Mouse (Mus musculus) neural tube, embryonic 15.5 days (tissue): ENCODE results near the gene Popdc3. TPM values are rescaled to one million over a fixed set of nuclear protein-coding genes. Genes with fewer than 3 reads are reported as not detected.
A peak's percentile ranks its signal among the peaks of the same experiment; 100 is the strongest.
"Not testable (repeated sequence)": the region's sequence is repeated elsewhere in the genome, so short reads cannot be mapped to it uniquely, and the experiment has no call there.

Experiments used
- ATAC-seq: fragments of 200-750 bp; cut with Nextera tagmentation; 2 replicates; pipeline ENCODE4 v1.8.0; 2017; ENCODE audit warnings: mild to moderate bottlenecking, moderate TSS enrichment, moderate library complexity; ENCODE audit not compliant: low FRiP score
- H3K27ac ChIP-seq: fragments of 300-500 bp; sonication (generic); replicated peaks from 2 replicates; pipeline ENCODE4 v1.5.1; 2015; ENCODE audit warnings: mild to moderate bottlenecking, inconsistent platforms
- H3K27me3 ChIP-seq: fragments of 300-500 bp; sonication (generic); replicated peaks from 2 replicates; pipeline ENCODE4 v1.6.1; 2015; ENCODE audit warnings: inconsistent platforms
- H3K36me3 ChIP-seq: fragments of 300-500 bp; sonication (generic); 2 replicates; pipeline ENCODE4 v1.6.1; 2015; ENCODE audit warnings: inconsistent platforms
- H3K4me1 ChIP-seq: fragments of 300-500 bp; sonication (generic); 2 replicates; pipeline ENCODE4 v1.6.1; 2015; ENCODE audit warnings: inconsistent platforms
- H3K4me2 ChIP-seq: fragments of 300-500 bp; sonication (generic); 2 replicates; pipeline ENCODE4 v1.6.1; 2015; ENCODE audit warnings: inconsistent platforms, mild to moderate bottlenecking, moderate library complexity
- H3K4me3 ChIP-seq: fragments of 300-500 bp; sonication (generic); replicated peaks from 2 replicates; pipeline ENCODE4 v1.5.1; 2015; ENCODE audit warnings: mild to moderate bottlenecking, inconsistent platforms
- H3K9ac ChIP-seq: fragments of 300-500 bp; sonication (generic); replicated peaks from 2 replicates; pipeline ENCODE4 v1.6.1; 2015; ENCODE audit warnings: mild to moderate bottlenecking, inconsistent platforms
- H3K9me3 ChIP-seq: fragments of 300-500 bp; sonication (generic); replicated peaks from 2 replicates; pipeline ENCODE4 v1.6.1; 2016; ENCODE audit warnings: inconsistent platforms
- WGBS: fragments of 180-500 bp; shearing (Covaris S2); methylation state at CpG from one replicate; pipeline ENCODE4 v1.1.7; 2015; ENCODE audit warnings: mixed read lengths; 5-methylcytosine and 5-hydroxymethylcytosine counted together
- polyA plus RNA-seq: library from polyadenylated mRNA; unstranded; fragments of >200 nt; fragmentation: Nextera tagmentation; extraction: Ambion mirVana; gene quantifications from 2 replicates; pipeline ENCODE4 v1.2.1, GENCODE M21; 2015

Gene Popdc3
- polyA plus RNA-seq, result 2.9 and 3.8 TPM in 2 replicates

DNA sequence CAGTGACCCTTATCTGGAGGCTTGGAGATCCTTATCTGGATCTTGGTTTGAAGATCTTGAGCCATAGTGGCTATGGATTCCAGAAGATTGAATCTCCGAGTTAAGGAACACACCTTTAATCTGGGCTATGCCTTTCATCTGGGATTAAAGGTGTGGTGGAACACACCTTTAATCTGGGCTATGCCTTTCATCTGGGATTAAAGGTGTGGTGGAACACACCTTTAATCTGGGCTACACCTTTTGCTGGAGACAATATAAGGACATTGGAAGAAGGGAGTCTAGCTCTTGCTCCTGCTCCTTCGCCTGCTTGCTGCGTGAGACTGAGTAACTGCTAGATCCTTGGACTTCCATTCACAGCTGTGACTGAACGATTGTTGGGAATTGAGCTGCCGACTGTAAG, at the start of gene Popdc3:
Gene Popdc3 (plus strand): TSS at position 301 of the 400 bp plus-strand sequence.
- not testable (repeated sequence) for ATAC-seq, H3K4me2 ChIP-seq, H3K27me3 ChIP-seq, H3K36me3 ChIP-seq, H3K4me3 ChIP-seq, H3K9ac ChIP-seq, H3K9me3 ChIP-seq, H3K27ac ChIP-seq, H3K4me1 ChIP-seq
- 87% methylated on average over 2 of the region's 5 CpGs for WGBS

DNA sequence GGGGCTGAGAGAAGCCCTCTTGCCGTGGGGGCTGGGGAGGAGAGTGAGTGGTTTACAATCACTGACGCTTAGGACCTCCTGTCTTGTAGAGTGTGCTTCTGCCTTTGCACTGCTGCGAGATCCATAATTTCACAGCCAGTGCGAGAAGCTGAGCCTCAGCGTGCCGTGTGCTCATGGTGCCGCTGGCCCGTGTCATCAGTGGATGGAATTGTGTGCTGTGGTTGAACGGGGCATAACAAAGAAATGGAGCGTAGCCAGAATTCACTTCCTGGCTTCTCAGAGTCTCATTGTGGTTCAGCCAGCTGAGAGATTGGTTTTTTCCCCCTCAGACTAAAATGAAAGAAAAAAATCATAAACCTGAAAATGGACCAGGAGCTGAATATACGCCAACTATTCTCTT, 48.8 kb upstream of the Popdc3 start:
- 30% methylated on average over 11 of the region's 11 CpGs for WGBS

DNA sequence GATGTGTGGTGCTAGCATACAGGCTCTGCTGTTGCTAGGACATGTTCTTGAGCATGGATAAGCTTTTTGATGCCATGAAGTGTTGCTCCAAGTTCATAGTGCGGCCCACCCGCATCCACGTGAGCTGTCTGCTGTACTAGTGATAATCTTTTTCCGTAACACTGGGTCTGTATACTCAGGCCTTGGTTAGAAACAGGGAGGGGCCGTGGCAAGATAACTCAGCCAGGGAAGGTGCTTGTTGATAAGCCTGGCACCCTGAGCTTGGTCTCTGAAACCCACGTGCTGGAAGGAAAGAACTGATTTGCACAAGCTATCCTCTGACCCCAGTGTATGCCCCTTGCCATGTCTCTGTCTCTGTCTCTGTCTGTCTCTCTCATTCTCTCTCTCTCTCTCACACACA, 47.9 kb upstream of the Popdc3 start:
- Histone ChIP-seq H3K9ac (no peak overlapping the region), H3K4me2 (no peak overlapping the region), H3K27me3 (no peaks in the 10 kb centered on the region), H3K36me3 (peaks cover 14% of the 10 kb centered on the region), H3K4me3 (no peak overlapping the region), H3K9me3 (no peaks in the 10 kb centered on the region), H3K27ac (no peak overlapping the region; the same call in 1 of the 2 replicates), H3K4me1 (peaks cover 12% of the 10 kb centered on the region)
- 92% methylated on average over 6 of the region's 6 CpGs for WGBS
- ATAC-seq, result no peak

More for the DNA sequence above, 48.8 kb upstream of the Popdc3 start:
- Histone ChIP-seq H3K9me3 (no peaks in the 10 kb centered on the region), H3K36me3 (peaks cover 16% of the 10 kb centered on the region), H3K27ac (peak overlapping the region; percentile 29), H3K4me3 (no peak overlapping the region), H3K4me2 (peak overlapping the region; percentile 24), H3K9ac (no peak overlapping the region), H3K27me3 (no peaks in the 10 kb centered on the region), H3K4me1 (peaks cover 12% of the 10 kb centered on the region)
- ATAC-seq, result peak; percentile 59; the same call in 1 of the 2 replicates

DNA sequence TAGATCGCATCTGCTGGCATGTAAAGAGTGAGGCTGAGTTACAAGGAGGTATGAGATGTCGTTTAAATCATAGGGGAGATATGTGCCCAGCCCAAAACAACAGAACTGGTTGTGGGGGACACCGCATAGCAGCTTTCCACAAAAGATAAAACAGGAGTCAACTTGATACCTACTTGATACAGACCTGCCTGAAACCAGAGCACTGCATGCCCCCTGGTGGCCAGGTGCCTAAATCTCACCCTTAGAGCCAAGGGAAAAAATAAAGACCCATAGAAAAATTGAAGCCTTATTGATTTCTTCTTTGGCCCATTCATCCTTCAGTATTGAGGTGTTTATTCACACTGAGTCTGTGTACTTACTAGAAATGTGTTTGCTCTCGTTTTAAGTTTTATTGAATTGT, 45.5 kb upstream of the Popdc3 start:
- WGBS, result 75% methylated on average over 4 of the region's 4 CpGs
- no peak for ATAC-seq
- no peak overlapping the region for H3K27ac ChIP-seq

DNA sequence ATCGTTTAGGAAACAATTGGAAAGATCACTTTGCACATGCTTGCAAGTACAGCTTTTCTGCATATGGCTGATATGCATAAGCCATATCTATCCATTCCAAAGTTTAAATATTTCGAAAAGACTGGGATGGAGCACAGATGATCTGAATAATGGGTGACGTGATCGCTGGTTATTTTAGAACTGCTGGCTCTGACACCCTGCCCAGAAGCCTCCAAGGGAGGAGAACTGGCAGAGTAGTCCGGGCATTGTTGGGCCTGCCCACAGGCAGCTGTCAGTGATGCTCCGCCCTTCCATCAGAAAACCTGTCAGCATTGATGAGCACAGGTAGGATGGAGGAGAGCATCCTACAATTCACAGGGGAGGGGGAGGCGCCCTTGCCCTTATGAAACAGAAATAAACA, 41.1 kb upstream of the Popdc3 start:
- peaks cover 17% of the 10 kb centered on the region for H3K4me1 ChIP-seq
- H3K27me3 ChIP-seq, result no peaks in the 10 kb centered on the region
- no peaks in the 10 kb centered on the region for H3K9me3 ChIP-seq
- H3K27ac ChIP-seq, result no peak overlapping the region
- no peak for ATAC-seq
- no peak overlapping the region for H3K9ac ChIP-seq
- WGBS, result 92% methylated on average over 7 of the region's 7 CpGs
- H3K4me2 ChIP-seq, result no peak overlapping the region
- H3K4me3 ChIP-seq, result no peak overlapping the region
- H3K36me3 ChIP-seq, result 0 out of 2 replicates have a peak, but pooled peaks cover 3% of the 10 kb centered on the region

More for the DNA sequence above, 45.5 kb upstream of the Popdc3 start:
- Histone ChIP-seq H3K4me3 (no peak overlapping the region), H3K9ac (no peak overlapping the region), H3K36me3 (0 out of 2 replicates have a peak, but pooled peaks cover 3% of the 10 kb centered on the region), H3K9me3 (no peaks in the 10 kb centered on the region), H3K27me3 (no peaks in the 10 kb centered on the region), H3K4me2 (no peak overlapping the region), H3K4me1 (peaks cover 12% of the 10 kb centered on the region)

DNA sequence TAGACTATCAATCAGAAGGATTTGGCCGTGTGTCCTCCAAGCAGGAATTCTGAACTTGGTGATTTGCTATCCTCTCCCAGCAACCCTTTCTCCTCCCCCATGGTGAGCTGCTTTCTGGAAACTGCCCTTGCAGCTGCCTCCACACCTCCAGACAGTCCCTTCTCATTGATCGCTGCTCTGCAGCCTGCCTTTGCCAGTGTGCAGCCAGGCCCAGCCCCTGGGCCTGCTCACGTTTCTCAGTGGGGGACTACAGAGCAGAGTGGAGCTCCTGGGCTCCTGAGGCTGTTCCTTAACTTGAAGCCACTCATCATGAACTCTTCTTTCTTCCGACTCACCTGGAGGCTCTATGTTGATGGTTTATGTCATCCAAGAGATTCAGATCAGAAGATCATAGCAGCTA, 38.0 kb upstream of the Popdc3 start:
- WGBS, result 41% methylated on average over 4 of the region's 4 CpGs
- ATAC-seq, result no peak

DNA sequence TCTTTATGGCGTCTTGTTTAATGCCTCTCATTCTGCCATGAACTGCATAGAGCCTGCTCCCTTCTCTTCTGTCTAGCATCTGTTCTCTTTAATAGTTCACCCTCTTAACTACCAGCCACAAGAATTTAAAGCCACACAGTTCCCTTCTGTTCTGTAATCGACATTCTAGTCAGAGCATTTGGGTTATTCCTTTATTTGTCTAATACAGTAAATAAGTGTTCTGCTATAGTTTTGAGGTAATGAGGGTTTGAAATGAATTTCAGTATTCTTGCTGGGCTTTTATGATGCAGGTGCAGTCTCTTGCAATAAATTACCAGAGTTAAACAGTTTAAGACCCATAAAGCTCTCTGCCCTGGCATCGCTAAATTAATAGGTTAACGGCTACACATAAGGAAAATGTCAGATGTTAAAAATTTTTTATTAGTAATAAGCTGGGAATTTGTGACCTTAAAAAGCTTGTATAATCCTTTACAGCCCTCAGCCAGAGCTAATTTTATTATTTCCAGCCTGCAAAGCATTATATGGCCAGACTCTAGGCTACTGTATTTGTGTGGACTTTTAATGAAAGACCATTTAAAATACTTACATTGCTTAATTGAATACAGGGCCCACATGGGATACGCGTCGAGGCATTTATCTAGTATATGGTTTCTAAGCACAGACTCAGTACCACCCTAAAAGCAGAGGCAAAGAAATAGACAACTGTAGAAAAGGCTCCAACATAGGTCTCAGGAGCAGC, 37.3 kb upstream of the Popdc3 start:
- Histone ChIP-seq H3K4me1 (peaks cover 17% of the 10 kb centered on the region), H3K27me3 (no peaks in the 10 kb centered on the region), H3K4me2 (no peak overlapping the region), H3K9me3 (no peaks in the 10 kb centered on the region), H3K9ac (no peak overlapping the region), H3K36me3 (no peaks in the 10 kb centered on the region), H3K4me3 (no peak overlapping the region), H3K27ac (no peak overlapping the region)
- peak; percentile 30; the same call in 1 of the 2 replicates for ATAC-seq
- WGBS, result 36% methylated on average over 7 of the region's 7 CpGs

More for the DNA sequence above, 38.0 kb upstream of the Popdc3 start:
- no peaks in the 10 kb centered on the region for H3K9me3 ChIP-seq
- no peak overlapping the region for H3K4me2 ChIP-seq
- no peak overlapping the region for H3K9ac ChIP-seq
- 0 out of 2 replicates have a peak, but pooled peaks cover 3% of the 10 kb centered on the region for H3K36me3 ChIP-seq
- H3K4me1 ChIP-seq, result peaks cover 17% of the 10 kb centered on the region
- no peaks in the 10 kb centered on the region for H3K27me3 ChIP-seq
- 0 out of 2 replicates have a peak overlapping the region, but pooled peaks have one; percentile 51 for H3K27ac ChIP-seq
- no peak overlapping the region for H3K4me3 ChIP-seq

DNA sequence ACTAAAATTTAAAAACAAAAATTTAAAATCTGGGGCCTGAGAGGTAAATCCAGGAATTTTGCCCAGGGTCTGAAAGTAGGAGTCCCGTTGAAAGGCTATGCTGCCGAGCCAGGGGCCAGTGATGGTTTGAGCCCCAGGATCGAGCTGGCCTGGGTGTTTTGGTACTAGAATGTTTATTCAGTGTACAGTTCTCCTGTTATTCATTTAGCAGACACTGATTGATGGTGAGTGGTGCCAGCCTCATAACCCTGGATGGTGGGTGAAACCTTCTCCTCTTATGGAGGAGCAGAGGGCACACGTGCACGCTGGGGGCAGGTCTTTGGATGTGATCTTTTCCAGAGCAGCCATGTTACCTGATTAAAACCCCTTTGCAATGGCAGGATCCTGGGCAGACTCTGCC, 35.5 kb upstream of the Popdc3 start:
- Histone ChIP-seq H3K4me2 (no peak overlapping the region), H3K27me3 (no peaks in the 10 kb centered on the region), H3K4me1 (peaks cover 25% of the 10 kb centered on the region), H3K9me3 (no peaks in the 10 kb centered on the region), H3K36me3 (no peaks in the 10 kb centered on the region), H3K9ac (no peak overlapping the region), H3K4me3 (no peak overlapping the region), H3K27ac (no peak overlapping the region)
- no peak for ATAC-seq
- WGBS, result 90% methylated on average over 5 of the region's 5 CpGs

DNA sequence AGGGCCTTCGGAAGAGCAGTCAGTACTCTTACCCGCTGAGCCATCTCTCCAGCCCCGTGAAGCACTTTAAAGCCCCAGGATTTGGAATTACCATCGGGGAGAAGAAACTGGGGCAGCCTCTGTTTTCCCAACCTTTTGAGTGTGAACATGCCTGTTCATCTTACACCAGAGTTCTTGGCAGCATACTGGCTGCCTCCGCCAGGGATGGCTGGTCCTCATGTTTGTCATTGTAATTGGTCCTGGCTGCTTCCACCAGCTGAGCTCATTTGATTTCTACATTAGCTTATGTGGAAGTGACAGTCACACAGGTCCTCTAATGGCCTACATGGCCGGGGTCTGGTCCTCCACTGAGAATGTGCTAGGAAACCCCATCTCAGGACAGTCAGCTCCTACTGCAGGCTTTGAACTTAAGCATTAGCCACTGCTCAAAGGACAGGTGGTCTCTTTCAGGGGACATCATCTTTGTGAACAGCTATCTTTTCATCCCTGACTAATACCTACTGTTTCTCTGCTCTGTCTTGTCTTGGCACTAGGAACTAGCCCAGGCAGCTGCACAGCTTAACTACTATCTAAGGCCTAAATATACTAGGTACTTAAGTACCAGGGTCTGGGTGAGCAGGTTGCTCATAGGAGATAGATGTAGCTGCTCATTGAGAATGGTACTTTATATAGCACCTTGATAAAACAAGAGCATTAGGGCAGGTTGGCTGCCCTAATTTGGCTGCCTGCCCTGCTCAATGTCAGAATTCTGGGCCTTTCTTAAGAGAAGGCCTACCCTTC, 33.7 kb upstream of the Popdc3 start:
- no peaks in the 10 kb centered on the region for H3K27me3 ChIP-seq
- H3K4me3 ChIP-seq, result no peak overlapping the region
- 87% methylated on average over 6 of the region's 6 CpGs for WGBS
- no peaks in the 10 kb centered on the region for H3K9me3 ChIP-seq
- no peak for ATAC-seq
- no peak overlapping the region for H3K27ac ChIP-seq
- no peak overlapping the region for H3K4me2 ChIP-seq
- peaks cover 25% of the 10 kb centered on the region for H3K4me1 ChIP-seq
- H3K9ac ChIP-seq, result no peak overlapping the region
- H3K36me3 ChIP-seq, result peaks cover 6% of the 10 kb centered on the region; the same call in 1 of the 2 replicates

DNA sequence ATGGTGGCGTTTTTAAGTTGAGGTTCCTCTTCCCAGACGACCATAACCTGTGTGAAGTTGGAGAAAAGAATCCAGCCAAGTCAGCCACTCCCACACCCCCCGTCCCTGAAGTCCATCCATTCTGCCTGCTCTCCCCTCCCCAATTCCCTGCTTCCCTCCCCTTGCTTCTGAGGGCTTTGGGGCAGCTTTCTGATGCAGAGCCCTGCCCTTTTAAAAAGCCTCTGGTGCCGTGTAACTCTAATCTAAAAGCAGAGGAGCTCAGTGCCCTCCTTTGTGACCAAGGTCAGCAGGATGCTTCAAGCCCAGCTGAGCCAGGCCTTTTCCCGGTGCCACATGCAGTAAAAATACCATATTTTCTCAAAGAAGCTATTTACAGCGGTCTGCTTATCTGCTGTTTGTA, 31.1 kb upstream of the Popdc3 start:
- 0 out of 2 replicates have a peak overlapping the region, but pooled peaks have one; percentile 4 for H3K27ac ChIP-seq
- peaks cover 9% of the 10 kb centered on the region; the same call in 1 of the 2 replicates for H3K36me3 ChIP-seq
- H3K4me3 ChIP-seq, result no peak overlapping the region
- H3K4me1 ChIP-seq, result peaks cover 15% of the 10 kb centered on the region
- no peaks in the 10 kb centered on the region for H3K27me3 ChIP-seq
- no peak overlapping the region for H3K4me2 ChIP-seq
- no peak for ATAC-seq
- 26% methylated on average over 6 of the region's 6 CpGs for WGBS
- H3K9ac ChIP-seq, result no peak overlapping the region
- H3K9me3 ChIP-seq, result no peaks in the 10 kb centered on the region

DNA sequence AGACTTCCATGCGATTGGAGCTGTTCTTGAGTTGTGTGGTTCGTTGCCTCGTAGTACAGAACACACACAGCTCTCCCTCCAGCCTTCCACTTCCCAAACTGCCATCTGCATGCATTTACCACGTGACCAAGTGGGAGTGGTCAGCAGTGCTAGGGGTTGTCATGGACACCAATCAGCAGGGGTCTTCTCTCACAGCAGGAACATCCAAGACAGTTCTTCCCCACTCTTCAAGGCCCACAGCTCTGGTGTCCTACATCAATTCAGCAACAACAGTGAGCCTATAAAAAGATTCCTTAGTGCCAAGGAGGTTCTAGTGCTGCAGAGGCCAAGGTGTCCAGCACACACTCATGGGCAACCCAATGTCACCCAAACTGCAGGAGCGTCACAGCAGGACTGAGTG, 26.8 kb upstream of the Popdc3 start:
- Histone ChIP-seq H3K4me1 (peaks cover 15% of the 10 kb centered on the region), H3K4me3 (no peak overlapping the region), H3K27ac (no peak overlapping the region), H3K27me3 (no peaks in the 10 kb centered on the region), H3K9ac (no peak overlapping the region), H3K36me3 (peaks cover 42% of the 10 kb centered on the region), H3K4me2 (no peak overlapping the region), H3K9me3 (no peaks in the 10 kb centered on the region)
- WGBS, result 49% methylated on average over 5 of the region's 5 CpGs
- no peak for ATAC-seq
